In genomic region chr13:96795301-96795700, GRCm38 (mm10) we compare ENCODE assay signal across 24 mouse cellular contexts. TPM values are rescaled to one million over a fixed set of nuclear protein-coding genes. Genes with fewer than 3 reads are reported as not detected.
"Had no signal": no experiment of that assay in that cellular context is flagged by ENCODE, and none has a peak within 500 bp of the region (broad histone marks: within the 10 kb centered on the region; RNA-seq: fewer than 3 reads in every experiment).

No protein-coding gene starts in this region.

- H3K4me3 ChIP-seq: midbrain, embryonic 10.5 days; midbrain, embryonic 12.5 days; myocyte; neural tube, embryonic 13.5 days; neural tube, embryonic 15.5 days had no signal

- H3K9ac ChIP-seq: lung, embryonic 14.5 days; midbrain, embryonic 12.5 days; neural tube, embryonic 13.5 days; neural tube, embryonic 15.5 days had no signal

- ATAC-seq: midbrain, embryonic 16.5 days had no signal

- H3K27ac ChIP-seq: midbrain, embryonic 10.5 days; midbrain, embryonic 12.5 days; neural tube, embryonic 13.5 days; neural tube, embryonic 15.5 days had no signal

- H3K4me1 ChIP-seq: midbrain, embryonic 10.5 days; midbrain, embryonic 12.5 days; neural tube, embryonic 13.5 days; neural tube, embryonic 15.5 days had no signal

- DNase-seq: lung, adult 18-20 months; lung, embryonic 14.5 days; lung, postnatal 10 days; lung, postnatal 4 days; midbrain, embryonic 14.5 days; right cerebral cortex, adult 18-20 months; right cerebral cortex, postnatal 25 days; right cerebral cortex, postnatal 4 days; spleen, adult 18-20 months; thymus, adult 18-20 months; thymus, postnatal 14 days; thymus, postnatal 36 days had no signal

- H3K27me3 ChIP-seq: midbrain, embryonic 12.5 days; neural tube, embryonic 13.5 days; neural tube, embryonic 15.5 days had no signal

- H3K4me2 ChIP-seq: lung, embryonic 14.5 days; midbrain, embryonic 12.5 days; neural tube, embryonic 13.5 days; neural tube, embryonic 15.5 days had no signal

- H3K36me3 ChIP-seq: midbrain, embryonic 10.5 days; midbrain, embryonic 12.5 days; neural tube, embryonic 13.5 days; neural tube, embryonic 15.5 days had no signal

- H3K9me3 ChIP-seq: midbrain, embryonic 10.5 days; midbrain, embryonic 12.5 days; neural tube, embryonic 13.5 days; neural tube, embryonic 15.5 days had no signal

RNA-seq across cellular contexts. Expression of gene Ankrd31, which starts 47.2 kb away (rescaled TPM):
- polyA plus RNA-seq: lung, embryonic 14.5 days; lung, embryonic 16.5 days; midbrain, embryonic 10.5 days; myocyte; neural tube, embryonic 11.5 days; neural tube, embryonic 13.5 days; small intestine, adult 2 months; stomach, embryonic 14.5 days; stomach, embryonic 16.5 days; thymus, postnatal 0 days had no signal
